Mouse (Mus musculus): ENCODE measurements around the gene Fam71f2.

Fam71f2 gene

DNA sequence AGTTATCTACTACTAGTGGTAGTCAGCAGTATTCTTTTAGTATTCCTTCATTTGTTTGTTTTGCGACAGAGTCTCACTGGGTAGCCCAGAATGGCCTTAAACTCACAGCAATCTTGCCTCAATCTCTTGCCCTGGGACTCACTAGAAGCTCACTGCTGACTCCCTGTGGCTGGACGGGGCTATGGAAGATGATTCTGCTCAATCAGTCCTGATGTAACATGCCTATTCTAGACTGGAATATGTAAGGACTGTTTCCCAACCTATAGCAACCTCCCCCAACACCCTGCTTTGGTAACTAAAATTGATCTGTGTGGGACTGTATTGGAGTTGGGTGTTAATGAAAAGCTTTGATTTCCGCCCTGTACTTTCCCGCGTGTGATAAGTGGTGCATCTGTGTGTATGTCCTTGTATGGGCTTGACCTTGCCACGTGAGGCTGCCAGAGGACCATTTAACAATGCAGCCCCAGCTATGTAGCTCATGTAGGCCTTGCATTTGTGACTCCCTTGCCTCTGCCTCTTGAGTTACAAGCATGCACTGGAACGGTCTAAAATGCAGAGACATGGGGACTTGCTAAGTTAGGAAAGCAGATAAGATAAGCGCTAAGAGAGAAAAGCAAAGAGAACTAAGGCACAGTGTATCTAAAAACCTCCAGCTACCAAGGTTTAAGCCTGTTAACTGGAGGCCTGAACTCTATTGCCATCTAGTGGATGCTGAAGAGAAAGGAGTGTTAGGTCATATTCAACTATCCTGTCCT, 703 bp upstream of the Fam71f2 start:
- DNase-seq (ENCODE audit: low spot score in 2 of 2): no peak

DNA sequence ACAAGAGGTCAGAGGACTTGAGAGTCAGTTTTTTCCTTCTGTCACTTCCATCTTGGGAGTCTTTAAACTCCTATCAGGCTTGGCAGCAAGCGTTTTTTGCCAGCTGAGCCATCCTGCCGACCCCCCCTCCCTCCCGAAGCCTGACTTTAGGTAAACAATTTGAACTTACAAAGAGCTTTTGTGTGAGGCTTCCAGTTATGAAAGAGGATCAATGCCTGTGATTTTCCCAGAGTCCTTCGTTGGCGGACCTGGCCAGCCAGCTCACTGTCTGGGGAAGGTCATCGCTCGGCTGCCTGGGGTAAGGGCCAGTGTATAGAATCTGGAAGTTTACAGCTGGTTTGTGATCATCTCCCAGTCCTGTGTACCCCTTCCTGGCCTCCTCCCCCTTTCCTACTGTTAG, 1.3 kb downstream of the Fam71f2 start:
- no peak for DNase-seq (ENCODE audit: low spot score in 2 of 2)

DNA sequence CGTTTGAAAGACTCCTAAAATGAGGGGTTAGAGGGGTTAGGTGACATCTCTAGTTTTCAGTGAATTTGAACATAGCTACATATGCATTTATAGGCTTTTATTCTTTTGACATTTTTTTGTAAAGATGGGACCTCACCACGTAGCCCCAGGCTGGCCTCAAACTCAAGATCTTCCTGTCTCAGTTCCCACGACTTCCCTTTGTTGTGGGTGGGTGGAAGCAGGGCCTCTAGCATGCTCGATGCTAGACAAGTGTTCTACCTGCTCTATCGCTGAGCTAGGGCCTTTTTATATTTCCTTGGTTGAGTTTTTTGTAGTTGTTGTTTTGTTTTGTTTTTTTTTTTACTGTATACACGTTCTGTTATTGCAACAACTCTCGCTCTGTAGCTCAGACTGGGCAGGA, 7.5 kb downstream of the Fam71f2 start:
- DNase-seq (ENCODE audit: low spot score in 2 of 2): no peak

DNA sequence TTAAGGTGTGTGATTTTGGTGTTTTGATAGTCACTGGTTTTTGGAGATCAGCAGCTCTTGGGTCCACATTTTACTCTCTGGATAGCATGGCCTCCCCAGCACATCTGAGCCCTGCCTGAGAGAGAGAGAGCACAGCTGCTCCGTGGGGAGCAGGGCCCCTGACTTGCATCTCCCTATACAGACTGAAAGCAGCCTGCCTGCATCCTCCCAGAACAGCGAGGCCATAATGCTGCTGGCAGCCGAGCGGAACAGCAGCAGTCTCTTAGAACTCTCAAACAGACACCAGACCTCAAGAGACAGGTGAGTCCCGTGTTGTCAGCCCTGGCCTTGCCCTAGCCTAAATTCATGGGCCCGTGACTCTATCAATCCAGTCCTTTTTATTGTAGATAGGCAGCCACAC, 8.1 kb downstream of the Fam71f2 start:
- no peak for DNase-seq (ENCODE audit: low spot score in 2 of 2)

DNA sequence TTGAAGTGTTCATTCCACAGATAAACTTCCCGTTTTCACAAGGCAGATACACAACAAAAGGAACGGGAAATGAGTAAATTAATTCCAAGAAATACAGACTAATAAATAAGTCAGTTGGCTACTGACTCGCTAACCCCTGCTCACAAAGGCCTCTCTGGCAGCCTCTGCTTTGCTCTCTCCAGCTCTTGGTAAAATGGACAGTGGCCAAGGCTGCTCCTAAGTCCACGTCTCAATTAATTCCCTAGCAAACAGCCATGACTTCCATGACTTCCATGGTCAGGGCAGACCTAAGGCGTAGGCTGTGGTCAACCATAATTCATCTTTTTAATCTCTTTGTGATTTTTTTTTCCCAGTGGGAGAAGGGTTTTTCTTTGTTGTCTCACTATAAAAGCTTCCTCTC, 8.6 kb downstream of the Fam71f2 start:
- DNase-seq (ENCODE audit: low spot score in 2 of 2): no peak

DNA sequence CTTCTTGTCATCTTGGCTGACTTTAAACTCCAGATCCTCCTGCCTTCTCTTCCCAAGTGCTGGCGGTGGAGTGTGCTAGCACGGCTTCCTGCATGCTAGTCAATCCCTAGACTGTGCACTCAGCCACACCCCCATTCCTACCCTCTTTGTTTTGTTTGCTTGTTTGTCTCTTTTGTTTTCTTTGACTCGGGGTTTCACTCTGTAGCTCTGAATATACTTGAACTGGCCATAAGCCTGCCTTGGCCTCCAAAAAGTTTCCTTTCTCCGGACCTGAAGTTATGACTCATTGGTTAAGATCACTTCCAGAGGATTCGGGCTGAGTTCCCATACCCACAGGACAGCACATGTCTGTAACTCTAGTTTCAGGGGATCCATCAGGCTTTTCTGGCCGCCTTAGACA, 9.3 kb downstream of the Fam71f2 start:
- no peak for DNase-seq (ENCODE audit: low spot score in 2 of 2)

DNA sequence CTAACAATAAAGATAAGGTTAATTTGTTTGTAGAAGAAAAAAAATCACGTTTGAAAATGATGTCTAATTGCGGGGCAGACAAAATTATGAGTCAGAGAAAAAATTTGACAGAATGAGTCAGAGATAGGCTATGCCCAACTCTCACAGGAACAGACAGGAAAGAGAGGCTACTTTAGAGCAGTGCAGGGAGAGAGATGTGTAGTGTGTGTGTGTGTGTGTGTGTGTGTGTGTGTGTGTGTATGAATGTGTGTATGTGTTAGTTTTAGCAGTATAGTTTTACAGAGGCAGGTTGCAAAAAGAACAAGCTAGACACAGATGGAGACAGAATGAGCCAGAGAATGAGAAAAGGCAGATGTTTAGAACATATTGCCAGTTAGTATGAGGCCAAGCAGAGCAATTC, 19.7 kb downstream of the Fam71f2 start:
- DNase-seq (ENCODE audit: low spot score in 2 of 2): no peak

DNA sequence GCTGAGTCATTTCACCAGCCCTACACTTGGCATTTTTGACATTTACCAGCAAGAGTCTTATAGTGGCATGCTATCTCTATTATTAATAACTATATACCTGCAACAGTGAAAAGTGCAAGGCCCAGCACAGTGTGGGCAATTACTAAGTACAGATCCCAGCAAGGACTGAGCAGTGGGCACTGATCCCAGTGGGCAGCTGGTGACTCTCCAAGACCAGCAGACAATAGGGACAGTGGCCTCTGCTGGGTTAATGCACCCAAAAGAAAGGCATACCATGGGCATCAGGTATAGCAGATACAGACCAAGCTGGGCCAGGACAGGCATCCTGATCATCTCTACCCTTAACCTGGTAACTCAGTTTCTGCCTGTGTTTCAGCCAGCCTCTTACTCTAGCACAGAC, 23.9 kb downstream of the Fam71f2 start:
- DNase-seq (ENCODE audit: low spot score in 2 of 2): no peak

DNA sequence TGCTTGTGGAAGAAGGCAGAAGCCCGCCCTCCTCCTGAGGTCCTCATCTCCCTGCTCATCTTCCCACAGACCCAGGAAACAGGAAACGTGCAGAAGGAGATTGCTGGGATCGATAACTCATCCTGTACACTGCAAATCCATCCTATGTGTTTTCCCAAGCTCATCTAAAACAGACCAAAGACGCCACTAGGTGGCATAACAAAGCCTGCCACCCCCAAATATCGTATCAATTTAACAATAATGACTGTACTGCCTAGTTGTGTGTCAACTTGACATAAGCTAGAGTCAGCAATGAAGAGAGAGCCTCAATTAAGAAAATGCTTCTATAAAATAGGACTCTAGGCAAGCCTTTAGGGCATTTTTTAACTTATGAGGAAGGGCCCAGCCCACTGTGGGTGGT, 24.3 kb downstream of the Fam71f2 start:
- no peak for DNase-seq (ENCODE audit: low spot score in 2 of 2)

DNA sequence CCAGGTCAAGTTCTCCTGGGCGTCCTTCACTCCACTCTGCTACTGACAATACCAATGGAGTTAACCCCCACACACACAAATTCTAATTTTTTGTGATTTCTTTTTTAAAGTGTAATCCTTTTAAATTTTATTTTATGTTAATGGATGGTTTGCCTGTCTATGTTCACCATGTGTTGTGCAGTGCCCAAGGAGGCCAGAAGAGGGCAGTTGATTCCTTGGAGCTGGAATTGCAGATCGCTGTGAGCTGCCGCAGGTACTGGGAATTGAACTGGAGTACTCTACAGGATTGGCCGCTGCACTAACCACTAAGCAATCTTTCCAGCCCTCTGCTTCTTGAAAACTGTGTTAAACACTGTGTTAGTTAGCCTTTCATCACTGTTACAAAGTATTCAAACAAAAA, 26.1 kb downstream of the Fam71f2 start:
- no peak for DNase-seq (ENCODE audit: low spot score in 2 of 2)

DNA sequence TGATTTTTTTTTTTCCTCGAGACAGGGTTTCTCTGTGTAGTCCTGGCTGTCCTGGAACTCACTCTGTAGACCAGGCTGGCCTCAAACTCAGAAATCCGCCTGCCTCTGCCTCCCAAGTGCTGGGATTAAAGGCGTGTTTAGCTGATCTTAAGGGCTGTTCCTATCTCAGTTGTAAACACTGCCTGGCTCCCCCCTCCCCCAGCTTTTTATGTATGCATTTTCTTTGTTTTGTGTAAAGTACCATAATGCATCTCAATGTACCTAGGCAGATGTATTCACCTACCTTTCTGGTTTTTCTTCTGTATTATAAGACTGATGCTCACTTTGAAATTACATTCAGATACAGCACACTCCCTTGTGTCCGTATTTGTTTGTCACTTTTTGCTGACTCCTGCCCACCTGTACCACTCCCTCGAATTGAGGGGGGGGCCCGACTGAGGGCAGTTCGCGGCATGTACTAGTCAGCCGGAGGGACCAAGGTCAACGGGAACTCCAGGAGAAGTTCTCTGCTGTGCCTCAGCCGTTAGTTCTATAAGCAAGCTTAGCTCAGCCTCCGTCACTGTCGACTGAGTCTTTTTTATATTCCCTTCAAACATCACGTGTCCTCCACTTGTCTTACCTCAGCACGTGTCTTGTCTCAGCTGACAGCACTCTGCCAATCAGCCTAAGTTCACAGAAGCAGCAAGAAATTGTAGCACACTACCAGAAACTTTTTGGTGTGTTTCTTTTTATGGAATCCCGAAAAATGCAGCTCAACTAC, 29.6 kb downstream of the Fam71f2 start:
- DNase-seq (ENCODE audit: low spot score in 2 of 2): no peak

DNA sequence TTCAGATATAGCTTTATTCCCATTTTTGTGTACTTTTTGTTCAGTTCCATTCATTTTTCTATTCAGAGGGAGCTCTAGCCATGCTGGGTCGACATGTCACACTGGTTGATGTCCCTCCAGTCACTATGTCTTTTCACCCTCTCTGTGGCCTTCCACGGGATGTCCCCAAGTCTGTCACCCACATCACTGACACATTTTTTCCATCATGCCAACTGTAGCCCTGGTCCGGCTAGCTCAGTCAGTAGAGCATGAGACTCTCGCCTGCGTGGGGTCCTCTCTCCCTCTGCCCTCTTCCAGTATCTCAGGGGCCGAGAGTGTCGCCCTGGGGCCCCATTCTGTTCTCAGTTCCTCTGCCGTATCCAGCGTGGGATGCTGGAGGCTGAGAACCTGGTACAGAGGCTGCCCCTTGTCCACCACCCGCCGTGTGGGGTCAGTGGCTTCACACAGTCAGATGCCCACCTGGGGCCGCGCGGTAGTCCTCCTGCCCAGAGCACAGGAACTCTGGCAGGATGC, 34.4 kb downstream of the Fam71f2 start:
- DNase-seq (ENCODE audit: low spot score in 2 of 2): no peak

DNA sequence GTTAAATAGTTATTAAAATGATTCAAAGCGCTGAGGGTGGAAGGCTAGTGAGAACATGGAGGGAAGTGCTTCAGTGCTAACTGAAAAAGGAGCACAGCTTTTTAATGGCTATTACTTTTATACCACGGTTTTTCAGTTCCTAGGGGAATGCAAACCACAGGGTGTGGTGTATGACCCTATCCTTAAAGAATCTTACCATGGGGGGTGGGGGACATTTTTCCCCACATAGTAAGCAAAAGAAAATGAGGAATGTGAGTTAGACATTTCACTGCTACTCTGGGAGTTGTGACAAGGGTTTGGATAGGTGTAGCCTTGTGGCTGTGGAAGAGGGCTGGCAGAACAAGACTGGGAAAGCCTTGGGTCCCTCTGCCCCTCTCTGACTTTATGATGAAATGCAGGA, 37.9 kb downstream of the Fam71f2 start:
- DNase-seq (ENCODE audit: low spot score in 2 of 2): no peak

DNA sequence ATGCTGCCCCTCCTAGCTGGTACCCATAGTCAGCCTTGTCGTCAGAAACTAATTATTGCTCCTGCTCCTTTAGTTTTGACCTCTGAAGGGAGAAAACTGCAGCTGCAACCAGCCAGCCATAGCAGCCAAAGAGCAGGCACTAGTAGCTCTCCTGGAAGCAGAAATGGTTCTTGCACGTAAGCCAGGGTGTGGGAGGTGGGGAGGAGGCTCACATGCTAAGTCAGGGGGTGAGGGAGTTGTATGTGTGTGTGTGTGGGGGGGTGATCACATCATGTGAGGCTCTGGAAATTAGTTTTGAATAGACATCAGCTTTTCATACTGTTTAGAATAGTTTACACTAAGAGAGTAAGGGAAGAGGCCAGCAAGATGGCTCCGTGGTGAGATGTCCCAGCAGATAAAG, 38.5 kb downstream of the Fam71f2 start:
- DNase-seq (ENCODE audit: low spot score in 2 of 2): no peak

DNA sequence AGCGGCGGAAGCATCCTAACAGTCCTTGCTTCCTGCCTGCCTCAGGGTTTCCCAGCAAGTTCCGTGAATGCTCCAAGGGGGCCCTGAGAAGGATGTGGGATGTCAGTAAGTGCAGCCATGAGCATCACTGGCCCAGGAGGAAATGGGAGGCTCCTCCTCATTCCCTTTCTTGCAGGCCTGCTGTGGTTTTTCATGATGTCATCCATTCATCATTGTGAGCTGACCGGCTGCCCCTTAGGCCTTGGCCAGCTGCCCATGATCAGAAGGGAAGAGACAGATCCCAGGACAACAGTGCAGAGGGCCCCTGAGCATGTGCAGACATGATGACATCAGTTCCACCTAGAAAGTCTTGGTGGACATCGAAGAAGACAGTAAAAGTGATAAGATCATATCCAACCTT, 39.5 kb downstream of the Fam71f2 start, which contains the start of gene Fam71f1:
TSS of gene Fam71f1 (plus strand) at position 262 of the 400 bp plus-strand sequence.
- DNase-seq (ENCODE audit: low spot score in 2 of 2): no peak

DNA sequence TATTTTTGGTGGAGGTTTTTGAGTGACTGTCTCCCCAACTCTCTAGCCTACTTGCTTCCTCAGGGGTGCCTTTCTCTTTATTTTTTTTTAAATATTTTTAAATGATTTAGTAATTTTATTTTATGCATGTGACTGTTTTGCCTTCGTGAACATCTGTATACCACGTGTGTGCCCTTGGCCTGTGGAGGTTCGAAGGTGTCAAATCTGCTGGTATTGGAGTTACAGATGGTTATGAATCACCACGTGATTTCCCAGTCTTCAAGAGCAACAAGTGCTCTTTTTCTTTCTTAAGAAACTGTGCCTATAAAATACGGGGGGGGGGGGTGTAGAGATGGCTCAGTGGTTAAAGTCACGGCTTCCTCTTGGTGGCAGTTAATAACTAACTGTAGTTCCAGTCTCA, 42.2 kb downstream of the Fam71f2 start:
- DNase-seq (ENCODE audit: low spot score in 2 of 2): no peak

DNA sequence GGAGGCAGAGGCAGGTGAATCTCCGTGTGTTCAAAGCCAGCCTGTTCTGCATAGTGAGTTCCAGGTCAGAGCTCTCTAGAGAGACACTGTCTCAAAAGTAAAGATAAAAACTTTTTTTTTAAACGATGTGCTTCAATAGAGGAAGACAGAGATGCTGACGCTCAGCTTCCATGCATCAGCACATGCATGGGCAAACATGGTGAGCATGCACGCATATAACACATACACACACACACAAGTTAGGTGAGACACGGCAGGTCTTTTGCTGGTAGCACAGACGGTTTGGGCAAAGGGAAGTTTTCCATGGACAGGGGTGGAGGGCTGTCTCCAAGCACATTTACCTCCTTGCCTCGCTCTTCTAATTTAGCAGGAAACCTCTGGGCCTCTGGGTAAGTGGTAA, 42.8 kb downstream of the Fam71f2 start:
- DNase-seq (ENCODE audit: low spot score in 2 of 2): no peak

DNA sequence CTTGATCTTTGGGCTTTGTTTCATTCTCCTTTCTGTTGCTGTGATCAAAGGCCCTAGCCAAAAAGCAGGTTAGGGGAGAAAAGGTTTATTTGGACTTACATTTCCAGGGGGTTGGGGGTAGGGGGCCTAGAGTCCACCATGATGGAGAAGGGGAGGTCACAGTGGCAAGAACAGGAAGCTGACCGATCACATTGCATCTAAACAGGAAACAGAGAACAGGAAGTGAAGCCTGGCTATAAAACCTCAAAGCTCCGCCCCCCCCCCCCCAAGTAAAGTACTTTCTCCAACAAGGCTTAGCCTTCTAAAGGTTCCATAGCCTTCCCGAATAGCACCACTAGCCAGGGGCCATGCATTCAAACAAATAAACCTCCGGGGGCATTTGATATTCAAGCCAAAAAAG, 43.3 kb downstream of the Fam71f2 start:
- no peak for DNase-seq (ENCODE audit: low spot score in 2 of 2)

DNA sequence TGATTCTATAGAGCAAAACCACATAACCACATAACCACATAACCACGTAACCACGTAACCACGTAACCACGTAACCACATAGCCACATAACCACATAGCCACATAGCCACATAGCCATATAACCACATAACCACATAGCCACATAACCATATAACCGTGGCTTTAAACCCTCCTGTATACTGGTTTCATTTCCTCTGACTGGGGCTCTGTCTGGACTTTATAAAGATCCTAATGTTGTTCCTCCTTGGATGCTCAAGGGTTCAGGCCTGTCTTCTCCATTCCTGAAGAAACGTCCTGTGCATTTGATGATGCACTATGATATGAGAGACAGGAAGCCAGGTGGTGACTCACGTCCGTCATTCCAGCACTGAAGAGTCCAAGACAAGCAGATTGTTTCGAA, 47.6 kb downstream of the Fam71f2 start:
- DNase-seq (ENCODE audit: low spot score in 2 of 2): no peak

DNA sequence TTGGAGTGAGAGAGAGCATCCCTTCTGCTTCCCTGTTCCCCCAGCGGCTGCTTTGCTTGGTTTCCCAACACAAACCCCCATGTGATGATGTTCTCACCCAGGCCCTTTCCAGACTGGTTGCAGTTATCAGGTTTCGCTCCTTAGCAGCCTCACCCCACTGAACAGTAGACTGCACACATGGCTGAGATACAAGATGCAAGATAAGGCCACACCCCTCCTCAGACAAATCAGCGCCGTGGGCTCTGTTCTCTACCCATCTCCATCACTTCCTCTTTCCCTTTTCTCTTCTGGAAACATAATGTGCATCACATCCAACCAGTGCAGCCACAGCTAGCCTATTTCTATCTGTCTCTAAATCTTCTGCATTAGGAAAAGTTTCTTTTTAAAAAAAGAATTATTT, 50.1 kb downstream of the Fam71f2 start:
- DNase-seq (ENCODE audit: low spot score in 2 of 2): no peak

All from spleen, postnatal 14 days (tissue).